Mouse (Mus musculus) cerebellum, adult 2 months (tissue): Measurements from ENCODE around the gene Add2.

Experiments
- CTCF ChIP-seq: fragments of 200-500 bp; IDR thresholded peaks from 2 replicates; pipeline ENCODE4 v1.5.1; 2011; ENCODE audit warnings: low read depth, mild to moderate bottlenecking, control low read depth, low read length, moderate library complexity, borderline replicate concordance; ENCODE audit not compliant: insufficient read depth
- POLR2A ChIP-seq: fragments of 200-500 bp; IDR thresholded peaks from 2 replicates; pipeline ENCODE4 v1.6.1; 2011; ENCODE audit warnings: low read length, control low read depth, borderline replicate concordance; ENCODE audit not compliant: insufficient read depth

GRCm38 (mm10) chr6:86148518-86148917, 120.0 kb downstream of the Add2 start:
- TF ChIP-seq CTCF (no peak), POLR2A (no peak)
